Mouse (Mus musculus): ENCODE results near the gene Fam3c. TPM values are rescaled to one million over a fixed set of nuclear protein-coding genes. Genes with fewer than 3 reads are reported as not detected.

Gene Fam3c
- polyA plus RNA-seq, 1 experiment from 2014 or later = 35.1 TPM

GRCm38 (mm10) chr6:22361941-22362340, 5.9 kb upstream of the Fam3c start:
- Histone ChIP-seq H3K9me3 (ENCODE audit: control insufficient read depth, low read length) (no peaks in the 10 kb centered on the region), H3K27ac (ENCODE audit: low read depth, low read length) (no peak overlapping the region), H3K27me3 (ENCODE audit: control insufficient read depth, insufficient read depth, low read length) (no peaks in the 10 kb centered on the region), H3K4me3 (ENCODE audit: low read depth, low read length) (no peak overlapping the region), H3K36me3 (ENCODE audit: control insufficient read depth, insufficient read depth, low read length) (no peaks in the 10 kb centered on the region), H3K4me1 (replicated peaks; ENCODE audit: control insufficient read depth, insufficient read depth, low read length) (no peaks in the 10 kb centered on the region), H3K9ac (ENCODE audit: low read length) (no peak overlapping the region), H3K4me2 (ENCODE audit: low read depth, low read length, severe bottlenecking) (no peak overlapping the region)
- 81% methylated on average over 3 of the region's 3 CpGs for WGBS
- DNase-seq (ENCODE audit: low spot score) (no peak), ATAC-seq (replicated peaks; ENCODE audit: low FRiP score) (no peak)

GRCm38 (mm10) chr6:22359019-22359418, 3.0 kb upstream of the Fam3c start:
- WGBS = 68% methylated on average over 1 of the region's 1 CpGs
- Histone ChIP-seq H3K4me3 (ENCODE audit: low read depth, low read length) (no peak overlapping the region), H3K27ac (ENCODE audit: low read depth, low read length) (no peak overlapping the region), H3K36me3 (ENCODE audit: control insufficient read depth, insufficient read depth, low read length) (no peaks in the 10 kb centered on the region), H3K9me3 (ENCODE audit: control insufficient read depth, low read length) (no peaks in the 10 kb centered on the region), H3K27me3 (ENCODE audit: control insufficient read depth, insufficient read depth, low read length) (no peaks in the 10 kb centered on the region), H3K4me2 (ENCODE audit: low read depth, low read length, severe bottlenecking) (no peak overlapping the region), H3K4me1 (replicated peaks; ENCODE audit: control insufficient read depth, insufficient read depth, low read length) (no peaks in the 10 kb centered on the region), H3K9ac (ENCODE audit: low read length) (no peak overlapping the region)
- DNase-seq (ENCODE audit: low spot score) (no peak), ATAC-seq (replicated peaks; ENCODE audit: low FRiP score) (no peak)

GRCm38 (mm10) chr6:22357351-22357750, 1.3 kb upstream of the Fam3c start:
- Histone ChIP-seq H3K9me3 (ENCODE audit: control insufficient read depth, low read length) (no peaks in the 10 kb centered on the region), H3K4me2 (ENCODE audit: low read depth, low read length, severe bottlenecking) (no peak overlapping the region), H3K9ac (ENCODE audit: low read length) (no peak overlapping the region), H3K4me1 (replicated peaks; ENCODE audit: control insufficient read depth, insufficient read depth, low read length) (no peaks in the 10 kb centered on the region), H3K27me3 (ENCODE audit: control insufficient read depth, insufficient read depth, low read length) (no peaks in the 10 kb centered on the region), H3K4me3 (ENCODE audit: low read depth, low read length) (no peak overlapping the region), H3K36me3 (ENCODE audit: control insufficient read depth, insufficient read depth, low read length) (no peaks in the 10 kb centered on the region), H3K27ac (ENCODE audit: low read depth, low read length) (no peak overlapping the region)
- no peak for DNase-seq (ENCODE audit: low spot score)
- no peak for ATAC-seq (replicated peaks; ENCODE audit: low FRiP score)
- WGBS = 92% methylated on average over 4 of the region's 4 CpGs

GRCm38 (mm10) chr6:22355396-22356085, 502 bp downstream of the Fam3c start:
- peak; percentile 0 for ATAC-seq (replicated peaks; ENCODE audit: low FRiP score)
- Histone ChIP-seq H3K4me2 (ENCODE audit: low read depth, low read length, severe bottlenecking) (peak overlapping the region; percentile 61), H3K9me3 (ENCODE audit: control insufficient read depth, low read length) (no peaks in the 10 kb centered on the region), H3K36me3 (ENCODE audit: control insufficient read depth, insufficient read depth, low read length) (no peaks in the 10 kb centered on the region), H3K4me1 (replicated peaks; ENCODE audit: control insufficient read depth, insufficient read depth, low read length) (no peaks in the 10 kb centered on the region), H3K27me3 (ENCODE audit: control insufficient read depth, insufficient read depth, low read length) (no peaks in the 10 kb centered on the region), H3K27ac (ENCODE audit: low read depth, low read length) (no peak overlapping the region), H3K4me3 (ENCODE audit: low read depth, low read length) (peak overlapping the region; percentile 73), H3K9ac (ENCODE audit: low read length) (peak overlapping the region; percentile 83)
- no peak for DNase-seq (ENCODE audit: low spot score)
- WGBS = 3% methylated on average over 59 of the region's 62 CpGs

- Histone ChIP-seq H3K4me3 (ENCODE audit: low read depth, low read length) (no peak overlapping the region), H3K36me3 (ENCODE audit: control insufficient read depth, insufficient read depth, low read length) (no peaks in the 10 kb centered on the region), H3K9me3 (ENCODE audit: control insufficient read depth, low read length) (no peaks in the 10 kb centered on the region), H3K4me1 (replicated peaks; ENCODE audit: control insufficient read depth, insufficient read depth, low read length) (no peaks in the 10 kb centered on the region), H3K4me2 (ENCODE audit: low read depth, low read length, severe bottlenecking) (no peak overlapping the region; the same call in 1 of the 2 replicates), H3K27ac (ENCODE audit: low read depth, low read length) (no peak overlapping the region), H3K27me3 (ENCODE audit: control insufficient read depth, insufficient read depth, low read length) (no peaks in the 10 kb centered on the region), H3K9ac (ENCODE audit: low read length) (no peak overlapping the region)
- ATAC-seq (replicated peaks; ENCODE audit: low FRiP score) (no peak), DNase-seq (ENCODE audit: low spot score) (no peak)
- WGBS = 83% methylated on average over 7 of the region's 7 CpGs
These were observed 1.4 kb downstream of the Fam3c start for GRCm38 (mm10) chr6:22354675-22355074.

GRCm38 (mm10) chr6:22354031-22354430, 2.0 kb downstream of the Fam3c start:
- Histone ChIP-seq H3K9me3 (ENCODE audit: control insufficient read depth, low read length) (no peaks in the 10 kb centered on the region), H3K4me2 (ENCODE audit: low read depth, low read length, severe bottlenecking) (no peak overlapping the region), H3K36me3 (ENCODE audit: control insufficient read depth, insufficient read depth, low read length) (no peaks in the 10 kb centered on the region), H3K27ac (ENCODE audit: low read depth, low read length) (no peak overlapping the region), H3K4me3 (ENCODE audit: low read depth, low read length) (no peak overlapping the region), H3K27me3 (ENCODE audit: control insufficient read depth, insufficient read depth, low read length) (no peaks in the 10 kb centered on the region), H3K9ac (ENCODE audit: low read length) (no peak overlapping the region), H3K4me1 (replicated peaks; ENCODE audit: control insufficient read depth, insufficient read depth, low read length) (no peaks in the 10 kb centered on the region)
- ATAC-seq (replicated peaks; ENCODE audit: low FRiP score) (no peak), DNase-seq (ENCODE audit: low spot score) (no peak)
- 80% methylated on average over 1 of the region's 1 CpGs for WGBS

GRCm38 (mm10) chr6:22351551-22351950, 4.5 kb downstream of the Fam3c start:
- 81% methylated on average over 9 of the region's 9 CpGs for WGBS
- no peak overlapping the region for H3K4me3 ChIP-seq (ENCODE audit: low read depth, low read length)
- H3K27me3 ChIP-seq (ENCODE audit: control insufficient read depth, insufficient read depth, low read length) = no peaks in the 10 kb centered on the region
- no peak overlapping the region for H3K27ac ChIP-seq (ENCODE audit: low read depth, low read length)
- ATAC-seq (replicated peaks; ENCODE audit: low FRiP score) (no peak), DNase-seq (ENCODE audit: low spot score) (no peak)
- H3K9ac ChIP-seq (ENCODE audit: low read length) = no peak overlapping the region
- H3K36me3 ChIP-seq (ENCODE audit: control insufficient read depth, insufficient read depth, low read length) = no peaks in the 10 kb centered on the region
- 0 out of 2 replicates have a peak, but pooled peaks cover 3% of the 10 kb centered on the region for H3K4me1 ChIP-seq (replicated peaks; ENCODE audit: control insufficient read depth, insufficient read depth, low read length)
- no peak overlapping the region for H3K4me2 ChIP-seq (ENCODE audit: low read depth, low read length, severe bottlenecking)
- H3K9me3 ChIP-seq (ENCODE audit: control insufficient read depth, low read length) = no peaks in the 10 kb centered on the region

GRCm38 (mm10) chr6:22350239-22350571, 5.8 kb downstream of the Fam3c start:
- WGBS = 80% methylated on average over 4 of the region's 4 CpGs
- H3K9ac ChIP-seq (ENCODE audit: low read length) = no peak overlapping the region
- no peaks in the 10 kb centered on the region for H3K27me3 ChIP-seq (ENCODE audit: control insufficient read depth, insufficient read depth, low read length)
- 0 out of 2 replicates have a peak, but pooled peaks cover 3% of the 10 kb centered on the region for H3K4me1 ChIP-seq (replicated peaks; ENCODE audit: control insufficient read depth, insufficient read depth, low read length)
- H3K36me3 ChIP-seq (ENCODE audit: control insufficient read depth, insufficient read depth, low read length) = no peaks in the 10 kb centered on the region
- no peak overlapping the region for H3K27ac ChIP-seq (ENCODE audit: low read depth, low read length)
- DNase-seq (ENCODE audit: low spot score) = no peak
- ATAC-seq (replicated peaks; ENCODE audit: low FRiP score) = no peak
- no peaks in the 10 kb centered on the region for H3K9me3 ChIP-seq (ENCODE audit: control insufficient read depth, low read length)
- H3K4me3 ChIP-seq (ENCODE audit: low read depth, low read length) = no peak overlapping the region
- H3K4me2 ChIP-seq (ENCODE audit: low read depth, low read length, severe bottlenecking) = no peak overlapping the region

GRCm38 (mm10) chr6:22349531-22350238, 6.4 kb downstream of the Fam3c start:
- 0 out of 2 replicates have a peak, but pooled peaks cover 3% of the 10 kb centered on the region for H3K4me1 ChIP-seq (replicated peaks; ENCODE audit: control insufficient read depth, insufficient read depth, low read length)
- WGBS = 94% methylated on average over 11 of the region's 11 CpGs
- no peak for ATAC-seq (replicated peaks; ENCODE audit: low FRiP score)

More at GRCm38 (mm10) chr6:22349531-22350238, 6.4 kb downstream of the Fam3c start:
- DNase-seq (ENCODE audit: low spot score) = no peak
- Histone ChIP-seq H3K9ac (ENCODE audit: low read length) (no peak overlapping the region), H3K36me3 (ENCODE audit: control insufficient read depth, insufficient read depth, low read length) (no peaks in the 10 kb centered on the region), H3K4me2 (ENCODE audit: low read depth, low read length, severe bottlenecking) (no peak overlapping the region), H3K9me3 (ENCODE audit: control insufficient read depth, low read length) (no peaks in the 10 kb centered on the region), H3K27ac (ENCODE audit: low read depth, low read length) (no peak overlapping the region), H3K4me3 (ENCODE audit: low read depth, low read length) (no peak overlapping the region), H3K27me3 (ENCODE audit: control insufficient read depth, insufficient read depth, low read length) (no peaks in the 10 kb centered on the region)
